Mouse (Mus musculus) kidney, postnatal 4 days (tissue): Measurements from ENCODE around the gene Gm12248.

Source experiments
- DNase-seq, 2 experiments: peaks; one replicate each; pipeline ENCODE4 v3.0.0; 2021; ENCODE audit warnings: mixed read lengths in 2 of 2

Gene Gm12248

DNA sequence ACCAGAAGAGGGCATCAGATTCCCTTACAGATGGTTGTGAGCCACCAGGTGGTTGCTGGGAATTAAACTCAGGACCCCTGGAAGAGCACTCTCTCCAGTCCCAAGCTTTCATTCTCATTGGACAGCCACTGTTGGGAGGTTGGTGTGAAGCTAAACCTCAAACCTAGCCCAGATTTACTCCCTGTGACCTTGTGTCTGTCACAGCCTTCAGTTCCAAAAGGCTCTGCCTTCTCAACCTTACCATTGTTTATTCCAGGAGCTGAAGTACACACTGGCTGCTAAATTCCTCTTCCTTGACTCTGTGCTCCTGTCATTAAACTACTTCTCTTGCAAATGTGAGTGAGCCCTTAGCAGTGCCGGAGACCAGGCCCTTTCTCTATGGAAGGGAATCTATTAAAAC lies 64.0 kb downstream of the Gm12248 start:
- DNase-seq, result no peak

- DNase-seq, result no peak
Measured at GRCm38 (mm10) chr11:58026860-58027259, 66.1 kb downstream of the Gm12248 start.

GRCm38 (mm10) chr11:58026337-58026736 lies 66.6 kb downstream of the Gm12248 start:
- no peak for DNase-seq

- no peak for DNase-seq
Measured at GRCm38 (mm10) chr11:58025881-58026280, 67.1 kb downstream of the Gm12248 start.

- no peak for DNase-seq
Measured at GRCm38 (mm10) chr11:58024671-58025070, 68.3 kb downstream of the Gm12248 start.

DNA sequence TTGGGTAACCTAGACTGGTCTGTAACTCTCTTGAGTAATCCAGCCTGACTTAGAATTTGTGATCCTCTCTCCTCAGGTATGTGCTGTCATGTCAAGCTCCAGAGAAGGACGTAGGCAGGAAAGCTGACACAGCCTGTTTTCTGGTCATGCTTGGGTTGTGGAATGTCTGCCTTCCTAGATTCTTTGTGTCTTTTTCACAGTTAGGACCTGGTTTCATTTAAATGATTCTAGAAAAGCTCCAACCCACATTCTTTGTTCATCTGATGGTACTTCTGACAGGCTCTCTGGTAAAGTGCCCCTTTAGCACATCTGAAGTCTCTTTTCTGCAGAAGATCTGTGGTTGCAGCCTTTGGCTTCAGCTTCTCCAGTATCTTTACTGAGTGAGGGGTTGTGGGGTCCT lies 68.7 kb downstream of the Gm12248 start:
- no peak for DNase-seq

- DNase-seq, result no peak
Measured at GRCm38 (mm10) chr11:58021618-58022017, 71.3 kb downstream of the Gm12248 start.

DNA sequence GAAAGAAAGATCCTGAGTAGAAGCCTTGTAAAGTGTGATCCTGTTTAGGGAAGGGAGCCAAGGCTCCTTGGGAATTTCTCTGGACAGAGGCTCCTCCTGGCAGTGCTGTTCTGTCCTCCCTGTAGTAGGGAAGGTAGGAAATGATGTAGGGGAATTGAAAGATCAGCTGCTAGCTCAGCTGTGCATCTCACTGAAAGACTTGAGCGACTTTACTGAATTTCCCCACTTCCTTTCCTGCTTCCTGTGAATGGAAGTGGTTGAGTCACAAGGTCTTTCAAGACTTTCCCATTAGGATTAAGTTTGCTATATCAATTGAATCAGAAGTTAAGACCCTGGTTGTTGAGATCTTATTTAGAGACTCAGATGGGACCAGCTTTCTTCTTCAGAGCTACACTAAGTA lies 71.8 kb downstream of the Gm12248 start:
- DNase-seq, result no peak

GRCm38 (mm10) chr11:58018701-58019100 lies 74.2 kb downstream of the Gm12248 start:
- DNase-seq, result no peak

- peak in 1 of 2 experiments; percentile 28 for DNase-seq
Measured at GRCm38 (mm10) chr11:58018287-58018686, 74.6 kb downstream of the Gm12248 start.

GRCm38 (mm10) chr11:58017422-58017821 lies 75.5 kb downstream of the Gm12248 start:
- DNase-seq, result no peak

DNA sequence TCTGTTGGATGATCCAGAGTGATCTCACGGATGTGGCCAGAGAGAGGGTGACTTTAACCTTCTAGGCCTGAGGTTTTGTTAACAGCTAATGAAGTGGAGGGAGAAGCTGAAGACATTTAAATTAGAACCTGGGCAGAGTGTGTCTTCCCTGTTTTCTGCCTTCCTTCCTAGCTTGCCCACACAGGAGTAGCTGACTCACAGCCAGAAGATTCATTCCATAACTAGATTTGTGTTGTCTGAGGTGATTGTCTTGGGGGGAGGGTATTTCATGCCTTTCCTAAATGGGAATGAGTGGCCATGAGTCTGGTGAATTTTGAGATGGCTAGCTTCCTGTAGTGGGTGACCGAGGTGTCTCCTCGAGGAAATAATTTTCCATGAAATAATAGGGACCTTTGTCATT lies 76.6 kb downstream of the Gm12248 start:
- DNase-seq, result no peak

GRCm38 (mm10) chr11:58015339-58015738 lies 77.6 kb downstream of the Gm12248 start:
- DNase-seq, result no peak

GRCm38 (mm10) chr11:58014604-58015003 lies 78.3 kb downstream of the Gm12248 start:
- no peak for DNase-seq
